Mouse (Mus musculus) ovary, postnatal 36 days (tissue): ENCODE measurements around the gene Sptb.
A peak's percentile ranks its signal among the peaks of the same experiment; 100 is the strongest.

Source experiments
- DNase-seq: peaks from one replicate; pipeline ENCODE4 v3.0.0; 2022; ENCODE audit warnings: low spot score, mixed read lengths

The Sptb gene

DNA sequence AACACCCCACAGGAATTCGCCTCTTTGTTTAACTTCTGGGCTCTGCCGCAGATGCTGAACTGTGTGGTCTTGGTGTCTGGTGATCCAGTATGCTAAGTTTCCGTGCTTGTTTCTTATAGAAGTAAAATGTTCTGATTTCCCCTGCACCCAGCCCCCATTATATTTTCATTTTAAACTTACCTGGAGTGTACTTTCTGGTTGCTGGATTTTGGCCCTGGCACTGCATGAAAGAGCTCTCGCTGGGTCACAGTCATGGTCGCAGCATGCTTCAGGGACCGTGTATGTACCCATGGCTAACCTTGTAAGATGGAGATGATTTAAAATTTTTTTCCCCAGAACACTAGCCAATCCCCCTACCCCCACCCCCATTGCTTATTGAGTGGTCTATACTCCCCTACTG lies 168.5 kb downstream of the Sptb start:
- DNase-seq, result no peak

DNA sequence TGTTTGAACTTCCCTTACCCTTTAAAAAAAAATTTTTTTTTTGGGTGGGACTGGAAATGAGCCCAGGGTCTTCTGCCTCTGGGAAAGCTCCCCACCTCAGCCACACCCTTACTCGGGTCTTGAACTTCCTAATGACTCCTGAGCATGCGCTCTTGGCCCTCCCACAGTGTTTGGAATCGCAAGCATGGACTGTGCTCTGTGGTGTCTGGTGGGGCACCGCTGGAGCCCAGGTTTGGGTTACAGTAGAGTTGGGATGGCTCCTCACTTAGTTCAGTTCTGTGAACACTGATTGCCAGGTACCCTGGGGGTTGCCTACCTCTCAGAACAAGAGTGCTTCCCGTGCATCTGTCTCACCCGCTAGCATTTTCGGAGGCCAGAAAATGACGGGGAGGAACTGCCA lies 168.9 kb downstream of the Sptb start:
- no peak for DNase-seq

DNA sequence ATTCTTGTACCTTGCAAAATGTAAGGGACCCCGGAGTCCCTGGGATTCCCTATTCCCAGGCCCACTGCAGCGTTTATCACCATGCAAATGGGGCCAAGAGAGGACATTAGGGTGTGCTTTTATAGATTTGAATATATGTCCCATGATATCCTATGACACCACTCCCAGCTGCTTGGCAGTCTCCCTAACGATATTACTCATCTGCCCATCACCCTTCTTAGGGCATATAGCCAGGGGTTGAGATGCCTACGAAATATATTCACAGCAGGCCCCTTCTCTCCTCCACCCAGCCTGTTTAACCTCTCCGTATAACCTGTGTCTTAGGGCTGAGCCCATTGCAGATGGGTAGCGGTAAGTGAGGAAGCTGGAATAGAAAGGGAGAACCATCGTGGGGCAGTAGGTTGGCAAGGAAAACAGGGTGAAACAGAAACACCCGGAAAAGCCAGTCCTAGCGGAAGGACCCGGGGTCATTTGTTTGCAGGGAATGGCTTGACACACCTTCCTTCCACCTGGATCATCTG lies 169.6 kb downstream of the Sptb start:
- no peak for DNase-seq

DNA sequence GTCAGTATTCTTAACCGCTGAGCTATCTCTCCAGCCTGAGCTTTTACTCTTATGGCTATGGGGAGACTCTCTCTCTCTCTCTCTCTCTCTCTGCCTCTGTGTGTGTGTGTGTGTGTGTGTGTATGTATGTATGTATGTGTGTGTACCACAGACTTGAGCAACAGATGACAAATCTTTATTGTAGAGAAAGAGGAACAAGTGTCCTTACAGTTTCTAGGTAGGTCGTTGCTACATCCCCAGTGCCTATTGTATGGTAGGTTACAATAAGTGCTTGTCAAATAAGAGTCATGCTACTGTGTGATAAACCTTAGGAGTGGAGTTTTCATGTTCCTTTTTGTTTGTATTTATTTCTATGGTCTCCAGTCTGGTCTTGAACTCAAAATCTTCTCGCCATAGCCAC lies 170.2 kb downstream of the Sptb start:
- no peak for DNase-seq

DNA sequence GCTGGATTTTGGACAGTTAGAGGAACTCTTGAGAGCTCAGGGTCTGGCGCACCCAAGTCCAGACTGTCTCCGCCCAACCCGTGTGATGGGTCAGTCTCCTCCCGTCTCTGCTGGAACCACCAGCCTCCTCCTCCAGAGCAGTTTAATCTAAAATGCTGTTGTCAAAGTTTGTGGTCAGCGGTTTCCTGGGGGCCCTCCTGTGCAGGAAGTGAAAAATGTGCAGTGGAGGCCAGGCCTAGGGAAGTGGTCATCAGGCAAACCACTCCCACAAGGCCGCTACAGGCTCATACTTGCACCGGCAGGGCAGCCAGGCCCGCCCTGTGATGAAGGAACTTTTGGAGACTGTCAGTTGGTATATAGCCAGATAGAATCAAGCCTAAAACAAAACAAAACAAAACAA lies 172.9 kb downstream of the Sptb start:
- DNase-seq, result no peak

DNA sequence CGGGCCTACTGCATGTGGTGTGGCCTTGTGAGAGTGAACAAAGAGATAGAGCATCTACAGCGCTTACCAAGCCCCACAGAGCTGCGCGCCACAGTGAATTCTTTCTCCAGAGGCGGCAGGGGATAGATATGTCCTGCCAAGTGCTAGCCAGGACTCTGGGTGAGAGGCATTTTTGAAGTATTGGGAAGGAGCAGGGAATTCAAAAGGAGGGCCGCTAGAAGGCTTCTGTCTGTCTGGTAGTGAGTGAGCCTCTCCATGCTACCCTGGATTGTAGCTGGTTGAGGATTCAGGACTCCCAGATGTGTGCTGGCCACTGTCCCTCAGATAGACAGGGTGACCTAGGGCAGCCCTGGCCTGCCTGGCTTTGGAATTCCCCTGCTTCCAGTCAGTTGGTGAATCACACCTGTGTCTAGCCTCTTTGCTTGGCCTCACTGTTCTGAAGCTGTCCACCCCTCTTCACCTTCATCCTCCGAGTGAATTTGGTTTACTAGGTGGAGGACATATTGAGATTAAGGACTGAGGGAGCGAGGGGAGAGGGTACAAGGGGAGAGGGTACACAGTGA lies 173.7 kb downstream of the Sptb start:
- no peak for DNase-seq

DNA sequence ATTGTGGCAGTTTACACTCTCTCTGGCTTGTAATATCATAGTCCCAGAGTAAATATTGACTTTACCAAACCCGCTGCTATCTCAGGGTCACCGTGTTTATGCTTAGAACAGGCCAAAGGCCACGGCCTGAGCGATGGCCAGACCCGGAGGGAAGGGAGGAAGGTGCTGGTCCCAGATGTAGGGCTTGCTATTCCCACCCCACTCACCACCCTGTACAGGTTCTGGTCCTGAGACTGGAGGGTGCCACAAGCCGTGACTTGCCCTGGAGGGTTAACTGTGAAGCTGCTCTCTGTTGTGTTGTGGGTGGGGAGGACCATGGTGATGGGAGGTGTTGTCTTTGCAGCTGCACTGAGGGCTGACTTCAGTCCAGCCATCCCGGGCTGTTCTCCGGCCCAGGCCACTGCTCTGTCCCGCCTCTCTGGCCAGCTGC lies 174.9 kb downstream of the Sptb start:
- DNase-seq, result no peak

DNA sequence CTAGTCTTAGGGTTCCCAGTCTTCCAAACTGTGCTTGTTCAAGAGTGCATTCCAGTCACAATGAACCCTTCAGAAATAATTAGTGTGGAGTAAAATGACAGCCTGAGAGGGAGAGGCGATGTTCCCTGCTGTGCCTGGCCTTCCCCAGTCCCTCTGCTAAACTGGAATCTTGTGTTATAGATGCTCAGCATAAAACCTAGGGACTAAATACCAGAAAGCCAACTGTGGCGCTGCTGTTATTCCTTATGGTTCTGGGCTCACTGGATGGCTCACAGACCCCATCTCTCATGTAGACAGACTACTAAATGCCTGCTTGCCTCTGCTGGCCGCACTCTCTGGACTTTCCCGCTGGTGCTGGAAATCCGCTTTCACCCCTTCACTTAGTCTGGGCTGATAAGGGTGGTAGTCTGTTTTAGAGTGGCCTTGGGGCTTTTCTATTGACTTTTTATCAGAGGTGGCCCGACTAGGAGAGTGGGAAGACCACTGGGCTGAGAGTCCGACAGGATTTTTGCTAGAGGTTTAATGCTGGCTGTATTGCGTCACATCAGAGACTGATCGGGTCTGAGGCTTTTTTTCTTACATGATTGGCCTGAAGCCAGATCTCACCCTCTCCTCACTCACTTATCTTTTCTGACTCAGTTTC lies 175.6 kb downstream of the Sptb start:
- no peak for DNase-seq

DNA sequence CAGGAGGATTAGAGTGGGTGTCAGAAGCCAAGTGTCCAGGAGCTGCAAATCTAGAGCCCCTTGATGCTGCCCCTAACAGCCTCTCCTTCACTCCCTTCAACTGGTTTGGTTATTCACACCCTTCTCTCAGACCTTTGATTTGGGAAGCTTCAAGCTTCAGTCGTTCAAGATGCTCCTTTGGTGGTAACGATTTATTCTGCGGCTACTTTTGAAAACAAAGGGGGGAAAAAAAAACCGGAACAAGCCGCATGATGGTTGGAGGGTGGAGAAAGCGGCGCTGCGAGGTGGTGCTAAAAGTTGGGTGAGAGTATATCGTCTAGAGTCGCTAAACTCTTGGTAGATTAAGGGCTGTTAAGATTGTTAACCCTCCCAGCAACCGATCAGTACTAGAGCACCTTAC lies 176.1 kb downstream of the Sptb start:
- DNase-seq, result no peak

DNA sequence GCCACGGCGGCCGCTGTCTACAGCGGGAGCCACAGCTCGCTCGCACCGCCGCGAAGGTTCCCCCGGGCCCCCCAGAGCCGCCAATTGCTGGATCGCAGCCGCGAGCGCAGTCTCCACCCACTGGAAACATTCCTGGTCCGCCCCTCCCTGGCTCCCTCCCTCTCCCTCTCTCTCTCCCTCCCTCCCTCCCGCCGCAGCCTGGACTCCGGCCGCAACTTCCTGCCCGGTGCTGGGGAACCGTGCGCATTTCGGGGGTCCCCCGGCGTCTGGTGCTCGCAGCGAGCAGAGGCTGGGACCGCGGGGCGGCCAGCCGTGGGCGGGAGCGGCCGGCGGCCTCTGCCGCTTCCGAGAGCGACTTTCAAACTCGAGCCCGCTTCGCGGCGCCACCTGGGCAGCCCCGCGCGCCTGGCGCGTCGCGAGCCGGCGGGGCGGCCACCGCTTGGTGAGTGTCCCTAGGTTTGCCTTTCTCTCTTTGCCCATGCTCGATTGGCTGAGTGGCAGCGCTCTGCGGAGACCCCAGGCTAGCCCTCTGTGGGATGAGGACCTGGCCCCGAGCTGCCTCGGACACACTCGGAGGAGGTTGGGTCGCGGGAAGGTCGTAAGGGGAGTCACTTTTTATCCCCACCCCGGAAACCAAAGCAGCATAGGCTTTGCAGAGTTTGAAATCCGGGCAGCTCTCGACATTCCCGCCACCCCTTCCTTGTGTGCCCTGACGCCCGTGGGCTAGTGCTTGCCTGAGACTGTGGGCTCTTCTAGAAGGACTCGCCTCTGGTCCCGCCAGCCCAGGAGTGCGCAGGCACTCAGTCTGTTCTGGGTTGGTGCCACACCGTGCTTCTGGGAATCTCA lies 176.7 kb downstream of the Sptb start:
- DNase-seq, result peak; percentile 80

DNA sequence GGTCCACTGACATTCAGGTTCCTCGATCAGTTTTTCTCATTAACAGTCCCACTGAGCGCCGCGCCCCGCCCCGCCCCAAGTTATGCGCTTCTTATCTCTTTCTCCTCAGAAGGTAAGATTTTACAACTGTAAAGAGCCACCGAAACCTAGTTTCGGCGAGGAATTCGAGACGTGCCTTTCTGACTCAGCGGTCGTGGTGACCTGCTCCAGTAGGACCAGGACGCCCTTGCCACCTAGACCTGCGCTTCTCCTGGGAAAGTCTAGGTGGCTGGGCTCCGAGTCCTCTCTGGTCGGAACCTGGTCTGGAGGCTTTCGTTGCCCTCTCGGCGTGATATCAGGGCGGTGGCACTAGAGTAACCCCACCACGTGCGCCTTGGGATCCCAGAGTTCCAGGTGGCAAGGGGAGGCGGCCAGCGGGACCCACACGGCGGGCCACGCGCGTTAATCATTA lies 177.4 kb downstream of the Sptb start:
- no peak for DNase-seq

DNA sequence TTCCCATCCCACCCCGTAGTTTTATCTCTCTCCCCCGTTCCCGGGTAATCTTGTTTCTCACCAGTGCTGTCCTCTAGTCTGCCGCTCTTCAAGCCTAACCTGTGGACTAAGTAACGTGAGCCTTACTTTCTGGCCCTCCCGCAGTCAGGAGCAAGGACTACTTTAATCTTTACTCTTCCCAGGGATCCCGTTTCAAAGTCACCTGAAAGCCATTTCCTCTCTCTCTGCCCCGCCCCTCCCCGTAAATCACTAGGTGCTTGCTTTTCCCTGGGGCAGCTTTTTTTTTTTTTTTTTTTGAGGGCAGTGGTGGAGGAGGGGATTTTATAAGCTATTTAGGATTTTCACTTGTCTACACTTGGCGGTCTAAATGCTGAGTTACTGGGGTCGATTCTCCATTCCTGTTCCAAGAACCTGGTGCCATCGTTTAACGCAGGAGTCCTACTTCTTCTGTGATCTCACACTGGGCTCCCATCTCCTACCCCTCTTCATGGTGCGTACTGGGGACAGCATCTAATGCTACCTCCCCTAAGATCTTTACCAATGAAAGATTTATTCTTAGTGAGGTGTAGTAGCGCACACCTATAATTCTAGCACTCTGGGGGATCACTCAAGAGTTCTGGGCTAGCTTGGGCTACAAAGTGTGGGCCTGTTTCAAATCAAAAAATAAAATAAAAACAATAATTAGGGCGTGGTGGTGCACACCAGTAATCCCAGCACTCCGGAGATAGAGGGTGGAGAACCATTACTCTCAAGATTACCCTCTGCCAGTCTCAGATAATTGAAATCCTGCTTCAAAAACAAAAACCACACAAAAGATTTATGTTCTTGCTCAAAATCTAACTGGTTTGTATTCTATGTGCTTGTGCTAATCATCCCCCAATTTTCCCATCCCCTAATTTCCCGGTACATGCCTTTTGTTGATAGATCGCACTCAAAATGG lies 178.1 kb downstream of the Sptb start:
- DNase-seq, result no peak

DNA sequence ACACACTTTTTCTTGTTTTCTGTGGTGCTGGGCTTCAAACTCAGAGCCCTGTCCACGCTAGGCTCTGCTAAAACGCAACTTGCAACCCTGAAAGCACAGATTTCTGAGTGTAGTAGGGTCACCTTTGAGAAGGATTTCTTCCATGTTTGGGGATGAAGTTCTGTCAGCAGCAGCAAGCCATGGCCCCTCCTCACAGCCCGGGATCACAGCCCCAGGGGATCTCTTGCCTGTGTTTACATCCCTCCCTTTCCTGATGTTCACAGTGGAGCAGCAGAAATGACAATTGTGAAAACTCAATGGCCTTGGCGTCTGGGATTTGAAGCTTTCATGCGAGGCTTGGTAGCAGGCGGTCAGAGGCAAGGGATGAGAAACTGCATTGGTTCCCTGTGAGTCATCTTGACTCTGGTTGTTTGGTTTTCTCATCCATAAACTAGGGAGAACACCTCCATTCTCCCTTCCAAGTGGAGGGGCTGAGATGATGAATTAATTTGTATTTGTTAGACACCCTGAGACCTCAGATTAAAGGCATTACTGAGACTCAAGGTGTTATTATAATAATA lies 179.7 kb downstream of the Sptb start, which contains the start of gene Plekhg3:
TSS of gene Plekhg3 (plus strand) at position 312 of the 560 bp plus-strand sequence.
- no peak for DNase-seq
